Comparison of ENCODE assay signal across 14 mouse cellular contexts in genomic region chr19:34725418-34725817, GRCm38 (mm10). TPM values are rescaled to one million over a fixed set of nuclear protein-coding genes. Genes with fewer than 3 reads are reported as not detected.
DNase-seq lines count a peak whose midpoint lies in the region; ATAC-seq and TF ChIP-seq lines count a peak whose summit lies in the region.
"Had no signal": no experiment of that assay in that cellular context is flagged by ENCODE, and none has a peak within 500 bp of the region (broad histone marks: within the 10 kb centered on the region; RNA-seq: fewer than 3 reads in every experiment).

No protein-coding gene starts in this region.

- H3K27ac ChIP-seq in kidney, embryonic 16.5 days (ENCODE audit: low read length) = peak overlapping the region; percentile 49; the same call in 1 of the 2 replicates
- H3K27ac ChIP-seq in CH12.LX (ENCODE audit: insufficient read depth, low read depth) = no peak overlapping the region
- H3K27ac ChIP-seq in liver, embryonic 16.5 days (ENCODE audit: low read length) = no peak overlapping the region
- H3K27ac ChIP-seq: hindbrain, embryonic 14.5 days; liver, embryonic 13.5 days had no signal

- H3K4me2 ChIP-seq in kidney, embryonic 16.5 days (replicated peaks; ENCODE audit: low read depth, low read length) = no peak overlapping the region
- no peak overlapping the region for H3K4me2 ChIP-seq in CH12.LX (ENCODE audit: insufficient read depth, low read depth, poor library complexity, severe bottlenecking)
- no peak overlapping the region for H3K4me2 ChIP-seq in liver, embryonic 16.5 days (ENCODE audit: low read depth, low read length)
- H3K4me2 ChIP-seq: hindbrain, embryonic 14.5 days; liver, embryonic 13.5 days had no signal

- H3K9me3 ChIP-seq in kidney, embryonic 16.5 days (ENCODE audit: low read length) = no peaks in the 10 kb centered on the region
- H3K9me3 ChIP-seq in CH12.LX (replicated peaks; ENCODE audit: low read length) = peaks cover 9% of the 10 kb centered on the region
- H3K9me3 ChIP-seq in liver, embryonic 16.5 days (replicated peaks; ENCODE audit: control insufficient read depth, low read length) = no peaks in the 10 kb centered on the region
- H3K9me3 ChIP-seq: liver, embryonic 13.5 days had no signal

- dilution Hi-C loops in CH12.LX (cut with MboI; ENCODE audit: extremely low pct_ligation_motif_present, extremely low pct_unique_long_range_greater_than_20kb, low sequenced_read_pairs) = no loop called here

- no peak for ATAC-seq in CD4-positive, CD25-positive, alpha-beta regulatory T cell, adult 4 months
- ATAC-seq in kidney, embryonic 16.5 days (ENCODE audit: low FRiP score, low TSS enrichment) = no peak
- peak; percentile 16; the same call in 1 of the 2 replicates for ATAC-seq in liver, embryonic 16.5 days (ENCODE audit: low read depth)

- in situ Hi-C loops in CH12.LX (cut with MboI; ENCODE audit: low pct_ligation_motif_present, low pct_unique_long_range_greater_than_20kb, low sequenced_read_pairs) = no loop called here

- peaks cover 9% of the 10 kb centered on the region; the same call in 1 of the 2 replicates for H3K4me1 ChIP-seq in kidney, embryonic 16.5 days (ENCODE audit: insufficient read depth, low read length)
- peaks cover 0 to 35% of the 10 kb centered on the region in 2 experiments; a peak in 2 of 4 replicates for H3K4me1 ChIP-seq in CH12.LX (ENCODE audit: control insufficient read depth in 1 of 2, insufficient read depth in 2 of 2)
- no peaks in the 10 kb centered on the region for H3K4me1 ChIP-seq in liver, embryonic 16.5 days (ENCODE audit: control insufficient read depth, low read depth, low read length)
- peaks cover 6% of the 10 kb centered on the region for H3K4me1 ChIP-seq in lung, adult 2 months (ENCODE audit: control insufficient read depth, insufficient read depth, low read length)
- H3K4me1 ChIP-seq: liver, embryonic 13.5 days had no signal

- TF ChIP-seq POLR2A in CH12.LX (IDR thresholded peaks at IDR 0.05; ENCODE audit: low read depth, low read length) = no peak
- TF ChIP-seq POLR2A in lung, adult 2 months (IDR thresholded peaks at IDR 0.05; ENCODE audit: borderline replicate concordance, extremely low read depth, low read depth, low read length) = no peak

- no peak for TF ChIP-seq CTCF in CH12.LX (conservative IDR thresholded peaks at IDR 0.05 in 1 of 2, IDR thresholded peaks at IDR 0.05 in 1 of 2; ENCODE audit: low read depth in 2 of 2, low read length in 2 of 2)
- no peak for TF ChIP-seq CTCF in lung, adult 2 months (IDR thresholded peaks at IDR 0.05; ENCODE audit: insufficient read depth, low read length)

- no peak overlapping the region for H3K9ac ChIP-seq in kidney, embryonic 16.5 days (replicated peaks; ENCODE audit: low read length)
- no peak overlapping the region for H3K9ac ChIP-seq in CH12.LX (ENCODE audit: insufficient read depth, low read depth)
- H3K9ac ChIP-seq in liver, embryonic 16.5 days (ENCODE audit: low read depth, low read length) = no peak overlapping the region
- H3K9ac ChIP-seq: hindbrain, embryonic 14.5 days; liver, embryonic 13.5 days had no signal

- H3K27me3 ChIP-seq in kidney, embryonic 16.5 days (ENCODE audit: insufficient read depth, low read length) = no peaks in the 10 kb centered on the region
- no peaks in the 10 kb centered on the region for H3K27me3 ChIP-seq in CH12.LX (replicated peaks)
- no peaks in the 10 kb centered on the region for H3K27me3 ChIP-seq in liver, embryonic 16.5 days (ENCODE audit: control insufficient read depth, insufficient read depth, low read depth, low read length)
- H3K27me3 ChIP-seq: liver, embryonic 13.5 days had no signal

- H3K79me2 ChIP-seq in CH12.LX (replicated peaks; ENCODE audit: control insufficient read depth, extremely low read depth, insufficient read depth, poor library complexity, severe bottlenecking) = no peaks in the 10 kb centered on the region

- no peak overlapping the region for H3K4me3 ChIP-seq in kidney, embryonic 16.5 days (ENCODE audit: low read length)
- H3K4me3 ChIP-seq in CH12.LX (replicated peaks in 1 of 3; ENCODE audit: low read depth in 2 of 3, low read length in 2 of 3, poor library complexity in 1 of 3) = no peak overlapping the region
- no peak overlapping the region for H3K4me3 ChIP-seq in liver, embryonic 16.5 days (ENCODE audit: low read depth, low read length)
- no peak overlapping the region for H3K4me3 ChIP-seq in lung, adult 2 months (replicated peaks; ENCODE audit: extremely low read depth, low read depth, low read length)
- H3K4me3 ChIP-seq: liver, embryonic 13.5 days had no signal

- peak; percentile 19 for DNase-seq in CD4-positive, CD25-positive, alpha-beta regulatory T cell, adult 2 months (ENCODE audit: low read depth, low spot score)
- no peak for DNase-seq in kidney, adult 11 months
- DNase-seq in CH12.LX (ENCODE audit: extremely low read depth) = peak; percentile 54
- no peak for DNase-seq in lung, adult 2 months
- DNase-seq in testis, postnatal 14 days (ENCODE audit: low spot score) = no peak
- DNase-seq: cerebellum, adult 8-10 months; embryo, embryonic 11 days; liver, embryonic 13.5 days; right cerebral cortex, postnatal 25 days had no signal

- no peaks in the 10 kb centered on the region for H3K36me3 ChIP-seq in kidney, embryonic 16.5 days (ENCODE audit: insufficient read depth, low read length)
- H3K36me3 ChIP-seq in CH12.LX (replicated peaks in 1 of 2; ENCODE audit: control insufficient read depth in 1 of 2, insufficient read depth in 1 of 2, low read length in 1 of 2) = no peaks in the 10 kb centered on the region
- no peaks in the 10 kb centered on the region for H3K36me3 ChIP-seq in liver, embryonic 16.5 days (ENCODE audit: control insufficient read depth, insufficient read depth)
- H3K36me3 ChIP-seq: liver, embryonic 13.5 days had no signal

- 32% methylated on average over 5 of the region's 5 CpGs for WGBS in kidney, embryonic 16.5 days
- 25% methylated on average over 5 of the region's 5 CpGs for WGBS in liver, embryonic 16.5 days (ENCODE audit: insufficient replicate concordance)
- 48% methylated on average over 5 of the region's 5 CpGs for WGBS in lung, adult 2 months

- TF ChIP-seq RAD21 in CH12.LX (IDR thresholded peaks at IDR 0.05; ENCODE audit: low read depth, low read length) = no peak

- TF ChIP-seq EP300 in CH12.LX (IDR thresholded peaks at IDR 0.05; ENCODE audit: low read length) = no peak

TF ChIP-seq in CH12.LX, 34 proteins besides CTCF, POLR2A, EP300 and RAD21:
- no peak for TF ChIP-seq MXI1 (IDR thresholded peaks at IDR 0.05; ENCODE audit: low read depth, low read length)
- TF ChIP-seq ETS1 (conservative IDR thresholded peaks at IDR 0.05; ENCODE audit: low read depth, low read length) = no peak
- TF ChIP-seq SMC3 (IDR thresholded peaks at IDR 0.05; ENCODE audit: low read depth, low read length) = no peak

RNA-seq across cellular contexts. Expression of gene Slc16a12, which starts 21.7 kb away (rescaled TPM):
- polyA plus RNA-seq in CD4-positive, CD25-positive, alpha-beta regulatory T cell, adult 4 months (2017; shearing (Covaris generic)) = not detected
- 17.9 and 19.1 TPM in 2 replicates for polyA plus RNA-seq in kidney, embryonic 16.5 days (2015; fragmentation: Nextera tagmentation; extraction: Ambion mirVana)
- 0.08 TPM in 2 replicates for total RNA-seq in CH12.LX (2012; rRNA removed)
- total RNA-seq in CH12.LX (2014; rRNA removed) = 0.08 and 0.46 TPM in 2 replicates
- polyA plus RNA-seq in CH12.LX (2012; ENCODE audit: insufficient read length, low read depth) = 0.16 TPM in 1 of 2 replicates, not detected in the other
- 15.3 and 16.5 TPM in 2 replicates for polyA plus RNA-seq in liver, embryonic 16.5 days (2015; fragmentation: Nextera tagmentation; extraction: Ambion mirVana)
- polyA plus RNA-seq in lung, adult 2 months (2012; rRNA removed) = 2.9 and 3.8 TPM in 2 replicates
- total RNA-seq: monocyte, adult 5-6 weeks had no signal

Comparison
In these comparisons a context has a peak if more than half of its experiments do, and no peak if none do; other contexts are left out.
1. DNase-seq: peak in CD4-positive, CD25-positive, alpha-beta regulatory T cell, adult 2 months (single experiment) and CH12.LX (single experiment); none in kidney, adult 11 months (single experiment), lung, adult 2 months (single experiment) and testis, postnatal 14 days (single experiment).